Mouse (Mus musculus): ENCODE data around the gene Hmox1. TPM values are rescaled to one million over a fixed set of nuclear protein-coding genes. Genes with fewer than 3 reads are reported as not detected.

The Hmox1 gene
- 24.6 and 26.3 TPM in 2 replicates for polyA plus RNA-seq (2014; fragmentation: Nextera tagmentation; extraction: Ambion mirVana)

DNA sequence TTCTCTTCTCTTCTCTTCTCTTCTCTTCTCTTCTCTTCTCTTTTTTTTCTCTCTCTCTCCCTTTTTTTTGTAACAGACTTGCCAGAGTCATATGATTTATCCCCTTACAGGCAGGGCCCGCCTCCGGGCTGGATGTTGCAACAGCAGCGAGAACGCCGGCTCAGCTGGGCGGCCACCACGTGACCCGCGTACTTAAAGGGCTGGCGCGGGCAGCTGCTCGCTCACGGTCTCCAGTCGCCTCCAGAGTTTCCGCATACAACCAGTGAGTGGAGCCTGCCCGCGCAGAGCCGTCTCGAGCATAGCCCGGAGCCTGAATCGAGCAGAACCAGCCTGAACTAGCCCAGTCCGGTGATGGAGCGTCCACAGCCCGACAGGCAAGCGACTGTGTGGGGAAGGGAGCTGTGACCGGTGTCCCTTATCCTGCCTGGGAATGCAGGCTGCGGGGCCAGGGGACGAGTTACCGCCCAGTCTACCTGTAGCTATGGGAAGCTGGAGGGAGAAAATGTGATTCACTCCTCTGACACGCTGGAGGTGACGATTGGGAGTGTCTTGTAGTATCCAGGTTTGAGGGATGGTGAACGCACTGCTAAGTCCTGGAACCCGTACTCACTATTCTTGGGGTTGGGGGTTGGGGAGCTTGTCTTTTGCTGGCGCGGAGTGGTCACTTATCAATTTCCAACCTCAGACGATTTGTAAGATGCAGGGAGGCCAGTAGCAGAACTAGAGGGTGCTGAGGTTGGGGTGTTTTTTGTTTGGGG is at the start of gene Hmox1:
TSS of gene Hmox1 (plus strand) at position 223 of the 758 bp plus-strand sequence.
- TF ChIP-seq CTCF (IDR thresholded peaks at IDR 0.05; ENCODE audit: low read depth): peak; percentile 14; the same call in 1 of the 2 replicates
- Histone ChIP-seq H3K27ac (ENCODE audit: low read depth) (peak within 1 kb of the TSS; percentile 30; the same call in 1 of the 2 replicates), H3K4me2 (peak within 1 kb of the TSS; percentile 82), H3K4me3 (ENCODE audit: low read depth, low read length) (peak within 1 kb of the TSS; percentile 60), H3K4me1 (ENCODE audit: insufficient read depth) (peaks cover 7% of the 10 kb centered on the region; the same call in 1 of the 2 replicates), H3K27me3 (ENCODE audit: insufficient read depth, low read length) (no peaks in the 10 kb centered on the region), H3K9ac (peak within 1 kb of the TSS; percentile 72), H3K9me3 (ENCODE audit: low read depth, low read length) (no peaks in the 10 kb centered on the region), H3K36me3 (ENCODE audit: insufficient read depth) (peaks cover 20% of the 10 kb centered on the region)
- under 1% methylated on average over 36 of the region's 36 CpGs for WGBS
- peak; percentile 90 for ATAC-seq (ENCODE audit: insufficient read depth)
- DNase-seq: peak; percentile 97

GRCm38 (mm10) chr8:75046303-75046702 is 47.1 kb upstream of the Hmox1 start:
- 79% methylated on average over 1 of the region's 1 CpGs for WGBS
- no peak for TF ChIP-seq CTCF (IDR thresholded peaks at IDR 0.05; ENCODE audit: low read depth)
- Histone ChIP-seq H3K27me3 (ENCODE audit: insufficient read depth, low read length) (no peaks in the 10 kb centered on the region), H3K4me1 (ENCODE audit: insufficient read depth) (no peaks in the 10 kb centered on the region), H3K27ac (ENCODE audit: low read depth) (no peak overlapping the region), H3K36me3 (ENCODE audit: insufficient read depth) (no peaks in the 10 kb centered on the region), H3K9me3 (ENCODE audit: low read depth, low read length) (no peaks in the 10 kb centered on the region), H3K4me3 (ENCODE audit: low read depth, low read length) (no peak overlapping the region), H3K9ac (no peak overlapping the region), H3K4me2 (no peak overlapping the region)
- DNase-seq: no peak
- ATAC-seq (ENCODE audit: insufficient read depth): no peak

- Histone ChIP-seq H3K27me3 (ENCODE audit: insufficient read depth, low read length) (no peaks in the 10 kb centered on the region), H3K4me3 (ENCODE audit: low read depth, low read length) (no peak overlapping the region), H3K27ac (ENCODE audit: low read depth) (no peak overlapping the region), H3K4me2 (no peak overlapping the region), H3K9ac (no peak overlapping the region), H3K36me3 (ENCODE audit: insufficient read depth) (no peaks in the 10 kb centered on the region), H3K4me1 (ENCODE audit: insufficient read depth) (no peaks in the 10 kb centered on the region), H3K9me3 (ENCODE audit: low read depth, low read length) (no peaks in the 10 kb centered on the region)
- ATAC-seq (ENCODE audit: insufficient read depth): no peak
- no peak for TF ChIP-seq CTCF (IDR thresholded peaks at IDR 0.05; ENCODE audit: low read depth)
- WGBS: 77% methylated on average over 3 of the region's 3 CpGs
- DNase-seq: no peak
Observed at GRCm38 (mm10) chr8:75047784-75048183, 45.6 kb upstream of the Hmox1 start.

GRCm38 (mm10) chr8:75053342-75053741 is 40.1 kb upstream of the Hmox1 start:
- Histone ChIP-seq H3K27ac (ENCODE audit: low read depth) (no peak overlapping the region), H3K4me2 (no peak overlapping the region), H3K4me3 (ENCODE audit: low read depth, low read length) (no peak overlapping the region), H3K27me3 (ENCODE audit: insufficient read depth, low read length) (no peaks in the 10 kb centered on the region), H3K9ac (no peak overlapping the region), H3K4me1 (ENCODE audit: insufficient read depth) (no peaks in the 10 kb centered on the region), H3K9me3 (ENCODE audit: low read depth, low read length) (no peaks in the 10 kb centered on the region), H3K36me3 (ENCODE audit: insufficient read depth) (0 out of 2 replicates have a peak, but pooled peaks cover 3% of the 10 kb centered on the region)
- no peak for DNase-seq
- 87% methylated on average over 4 of the region's 4 CpGs for WGBS
- no peak for TF ChIP-seq CTCF (IDR thresholded peaks at IDR 0.05; ENCODE audit: low read depth)
- no peak for ATAC-seq (ENCODE audit: insufficient read depth)

- ATAC-seq (ENCODE audit: insufficient read depth): no peak
- Histone ChIP-seq H3K9ac (no peak overlapping the region), H3K27me3 (ENCODE audit: insufficient read depth, low read length) (no peaks in the 10 kb centered on the region), H3K4me2 (no peak overlapping the region), H3K9me3 (ENCODE audit: low read depth, low read length) (no peaks in the 10 kb centered on the region), H3K36me3 (ENCODE audit: insufficient read depth) (0 out of 2 replicates have a peak, but pooled peaks cover 3% of the 10 kb centered on the region), H3K27ac (ENCODE audit: low read depth) (no peak overlapping the region), H3K4me1 (ENCODE audit: insufficient read depth) (no peaks in the 10 kb centered on the region), H3K4me3 (ENCODE audit: low read depth, low read length) (no peak overlapping the region)
- TF ChIP-seq CTCF (IDR thresholded peaks at IDR 0.05; ENCODE audit: low read depth): no peak
- WGBS: 89% methylated on average over 2 of the region's 2 CpGs
- DNase-seq: no peak
Observed at GRCm38 (mm10) chr8:75055673-75056072, 37.7 kb upstream of the Hmox1 start.

DNA sequence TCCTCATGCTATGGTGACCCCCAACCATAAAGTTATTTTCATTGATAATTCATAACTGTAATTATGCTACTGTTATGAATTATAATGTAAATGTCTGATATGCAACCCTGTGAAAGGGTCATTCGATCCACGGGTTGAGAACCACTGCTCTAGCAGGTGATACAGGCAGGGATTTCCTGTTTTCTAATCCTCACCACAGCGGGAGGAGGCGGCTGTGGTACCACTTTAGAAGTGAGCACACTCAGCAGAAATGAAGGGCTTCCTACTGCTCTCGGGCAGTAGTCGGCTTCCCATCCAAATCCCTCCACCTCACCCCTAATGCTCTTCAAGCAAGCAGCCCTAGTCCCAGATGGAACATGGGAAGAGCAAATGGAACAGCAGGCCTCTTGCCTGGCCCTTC is 33.4 kb upstream of the Hmox1 start:
- WGBS: 66% methylated on average over 6 of the region's 6 CpGs
- Histone ChIP-seq H3K4me1 (ENCODE audit: insufficient read depth) (no peaks in the 10 kb centered on the region), H3K4me3 (ENCODE audit: low read depth, low read length) (no peak overlapping the region), H3K36me3 (ENCODE audit: insufficient read depth) (0 out of 2 replicates have a peak, but pooled peaks cover 2% of the 10 kb centered on the region), H3K27me3 (ENCODE audit: insufficient read depth, low read length) (no peaks in the 10 kb centered on the region), H3K9me3 (ENCODE audit: low read depth, low read length) (no peaks in the 10 kb centered on the region), H3K9ac (no peak overlapping the region), H3K4me2 (no peak overlapping the region), H3K27ac (ENCODE audit: low read depth) (no peak overlapping the region)
- no peak for DNase-seq
- TF ChIP-seq CTCF (IDR thresholded peaks at IDR 0.05; ENCODE audit: low read depth): no peak
- ATAC-seq (ENCODE audit: insufficient read depth): no peak

DNA sequence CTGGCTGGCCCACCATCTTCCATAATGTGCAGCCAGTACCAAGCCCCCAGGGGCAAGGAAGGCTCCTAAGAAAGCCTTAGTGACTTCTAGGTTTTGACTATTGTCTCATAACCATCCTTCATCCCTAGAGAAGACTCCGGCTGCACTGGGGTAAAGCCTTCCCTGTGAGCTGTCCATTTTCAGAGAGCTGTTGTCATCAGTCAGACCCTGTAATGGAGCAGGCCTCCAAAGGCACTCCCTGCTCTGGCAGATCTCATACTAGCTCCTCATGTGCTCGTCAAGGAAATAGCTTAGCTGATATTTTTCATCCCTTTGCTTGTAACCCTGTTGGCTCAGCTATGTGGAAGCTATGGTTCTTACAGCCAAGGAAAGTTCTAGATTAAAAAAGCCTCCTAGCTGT is 32.6 kb upstream of the Hmox1 start:
- Histone ChIP-seq H3K9ac (no peak overlapping the region), H3K27me3 (ENCODE audit: insufficient read depth, low read length) (no peaks in the 10 kb centered on the region), H3K4me2 (no peak overlapping the region), H3K4me1 (ENCODE audit: insufficient read depth) (no peaks in the 10 kb centered on the region), H3K36me3 (ENCODE audit: insufficient read depth) (0 out of 2 replicates have a peak, but pooled peaks cover 2% of the 10 kb centered on the region), H3K9me3 (ENCODE audit: low read depth, low read length) (no peaks in the 10 kb centered on the region), H3K4me3 (ENCODE audit: low read depth, low read length) (no peak overlapping the region), H3K27ac (ENCODE audit: low read depth) (no peak overlapping the region)
- ATAC-seq (ENCODE audit: insufficient read depth): no peak
- WGBS: 72% methylated on average over 2 of the region's 2 CpGs
- no peak for TF ChIP-seq CTCF (IDR thresholded peaks at IDR 0.05; ENCODE audit: low read depth)
- DNase-seq: no peak

Measured in lung, embryonic 14.5 days (tissue).